Mouse (Mus musculus): ENCODE measurements at regions not wholly inside any gene's neighbourhood (a gene's known extent, or its start where the extent isn't known, plus 50 kb on each side); places are given as distances from the start of the nearest gene placed in this dataset.

- no peak overlapping the region for H3K27ac ChIP-seq (ENCODE audit: insufficient read depth, low read depth, low read length)
- no peak for TF ChIP-seq POLR2A (IDR thresholded peaks at IDR 0.05; ENCODE audit: low read depth, low read length)
- TF ChIP-seq CTCF (IDR thresholded peaks at IDR 0.05; ENCODE audit: extremely low read depth, insufficient read length, insufficient replicate concordance, low read depth, low read length): no peak
- H3K27me3 ChIP-seq (ENCODE audit: control insufficient read depth, insufficient read depth, low read length): no peaks in the 10 kb centered on the region
- H3K4me3 ChIP-seq (ENCODE audit: low read depth, low read length): no peak overlapping the region
- WGBS: 78% methylated on average over 3 of the region's 3 CpGs
- H3K4me1 ChIP-seq (ENCODE audit: control insufficient read depth, insufficient read depth, insufficient read length, low read length): no peaks in the 10 kb centered on the region
- no peaks in the 10 kb centered on the region for H3K36me3 ChIP-seq (ENCODE audit: control insufficient read depth, insufficient read depth, low read length)
Observed at GRCm38 (mm10) chr3:38233091-38233490, 251.6 kb downstream of the Ankrd50 start.

DNA sequence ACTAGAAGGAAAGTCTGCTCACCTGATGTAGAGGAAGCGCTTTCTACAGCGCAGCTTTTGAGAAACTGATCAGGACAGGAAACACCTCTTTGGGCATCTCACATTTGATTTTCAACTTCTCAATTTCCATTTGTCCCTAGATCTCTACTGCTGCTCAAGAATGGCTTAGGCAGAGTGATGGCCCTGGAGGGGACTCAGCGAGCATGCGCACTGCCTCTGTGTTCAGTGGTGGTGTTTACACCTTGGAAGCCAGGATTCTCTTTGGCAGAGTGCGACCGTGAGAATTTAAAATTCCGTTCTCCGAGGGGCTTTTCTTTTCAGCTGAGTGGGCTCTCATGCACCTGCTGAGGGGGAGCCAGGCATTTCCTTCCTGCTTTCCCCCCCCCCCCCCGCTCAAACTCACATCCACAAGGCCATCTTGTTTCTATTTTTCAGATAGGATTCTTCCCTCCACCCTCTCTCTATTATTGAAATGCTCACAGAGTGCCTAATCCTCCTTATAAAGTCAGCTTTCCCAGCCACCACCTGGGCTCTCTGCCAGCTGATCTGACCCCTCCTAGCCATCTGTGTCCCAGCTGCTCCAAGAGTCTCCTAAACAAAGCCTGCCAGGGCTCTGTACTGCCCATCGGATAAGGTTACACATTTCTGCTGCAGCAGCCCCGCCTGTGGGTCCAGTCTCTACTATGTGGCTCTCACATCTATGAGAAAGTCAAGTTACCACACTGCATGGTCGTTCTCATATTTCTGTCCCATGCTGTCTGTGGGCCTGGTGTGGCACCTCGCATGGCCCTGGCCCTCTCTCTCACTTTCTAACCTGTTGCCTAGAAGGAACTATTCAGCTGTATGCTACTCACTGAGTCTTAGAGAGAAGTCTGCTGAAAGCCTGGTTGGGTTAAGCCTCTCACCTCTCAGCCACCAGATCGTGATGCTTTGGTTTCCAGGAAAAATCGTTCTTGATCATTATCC lies 252.2 kb downstream of the Ankrd50 start:
- H3K4me1 ChIP-seq (ENCODE audit: control insufficient read depth, insufficient read depth, insufficient read length, low read length): no peaks in the 10 kb centered on the region
- no peaks in the 10 kb centered on the region for H3K27me3 ChIP-seq (ENCODE audit: control insufficient read depth, insufficient read depth, low read length)
- TF ChIP-seq POLR2A (IDR thresholded peaks at IDR 0.05; ENCODE audit: low read depth, low read length) (no peak), CTCF (IDR thresholded peaks at IDR 0.05; ENCODE audit: extremely low read depth, insufficient read length, insufficient replicate concordance, low read depth, low read length) (no peak)
- H3K36me3 ChIP-seq (ENCODE audit: control insufficient read depth, insufficient read depth, low read length): no peaks in the 10 kb centered on the region
- H3K27ac ChIP-seq (ENCODE audit: insufficient read depth, low read depth, low read length): no peak overlapping the region
- WGBS: 61% methylated on average over 15 of the region's 15 CpGs
- no peak overlapping the region for H3K4me3 ChIP-seq (ENCODE audit: low read depth, low read length)

DNA sequence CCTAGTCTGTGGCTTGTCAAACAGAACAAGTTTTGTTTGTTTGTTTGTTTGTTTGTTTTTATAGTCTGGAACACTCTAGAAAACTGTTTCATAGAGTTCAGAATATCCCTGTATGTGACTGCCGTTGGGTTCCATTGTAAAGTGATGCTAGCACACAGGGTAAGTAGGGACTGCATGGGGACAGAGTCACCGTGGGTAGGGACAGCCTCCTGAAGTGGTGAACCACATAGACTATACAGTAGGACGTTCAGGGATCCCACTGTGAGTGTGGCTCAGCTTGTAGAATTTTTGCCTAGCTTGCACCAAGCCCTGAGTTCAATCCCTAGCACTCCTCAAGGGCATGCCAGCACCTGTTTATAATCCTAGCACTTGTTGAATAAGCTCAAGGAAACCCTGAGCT lies 253.1 kb downstream of the Ankrd50 start:
- H3K36me3 ChIP-seq (ENCODE audit: control insufficient read depth, insufficient read depth, low read length): no peaks in the 10 kb centered on the region
- WGBS: 74% methylated on average over 3 of the region's 3 CpGs
- H3K4me3 ChIP-seq (ENCODE audit: low read depth, low read length): no peak overlapping the region
- H3K27ac ChIP-seq (ENCODE audit: insufficient read depth, low read depth, low read length): no peak overlapping the region
- H3K4me1 ChIP-seq (ENCODE audit: control insufficient read depth, insufficient read depth, insufficient read length, low read length): no peaks in the 10 kb centered on the region
- no peak for TF ChIP-seq POLR2A (IDR thresholded peaks at IDR 0.05; ENCODE audit: low read depth, low read length)
- no peak for TF ChIP-seq CTCF (IDR thresholded peaks at IDR 0.05; ENCODE audit: extremely low read depth, insufficient read length, insufficient replicate concordance, low read depth, low read length)
- H3K27me3 ChIP-seq (ENCODE audit: control insufficient read depth, insufficient read depth, low read length): no peaks in the 10 kb centered on the region

DNA sequence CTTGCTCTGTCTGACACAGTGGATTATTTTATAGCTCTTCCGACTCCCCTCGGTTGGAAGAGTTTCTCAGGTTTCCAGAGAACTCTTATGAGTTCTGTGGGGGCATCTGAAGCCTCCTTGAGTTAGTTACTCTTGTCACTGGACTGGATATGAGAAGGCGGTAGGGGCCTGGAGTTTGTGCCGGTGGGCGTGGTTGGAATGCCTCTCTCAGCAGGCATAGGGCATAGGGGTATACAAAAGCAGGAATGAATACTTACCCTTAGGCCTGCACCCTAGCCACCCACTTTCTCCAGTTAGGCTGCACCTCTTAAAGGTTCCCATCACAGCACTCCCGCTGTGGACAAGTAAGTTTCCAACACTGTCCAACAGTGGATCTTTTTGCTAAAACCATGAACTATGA lies 253.8 kb downstream of the Ankrd50 start:
- Histone ChIP-seq H3K4me3 (ENCODE audit: low read depth, low read length) (no peak overlapping the region), H3K4me1 (ENCODE audit: control insufficient read depth, insufficient read depth, insufficient read length, low read length) (no peaks in the 10 kb centered on the region), H3K27me3 (ENCODE audit: control insufficient read depth, insufficient read depth, low read length) (no peaks in the 10 kb centered on the region), H3K36me3 (ENCODE audit: control insufficient read depth, insufficient read depth, low read length) (no peaks in the 10 kb centered on the region), H3K27ac (ENCODE audit: insufficient read depth, low read depth, low read length) (no peak overlapping the region)
- TF ChIP-seq CTCF (IDR thresholded peaks at IDR 0.05; ENCODE audit: extremely low read depth, insufficient read length, insufficient replicate concordance, low read depth, low read length): no peak
- TF ChIP-seq POLR2A (IDR thresholded peaks at IDR 0.05; ENCODE audit: low read depth, low read length): no peak
- 81% methylated on average over 6 of the region's 6 CpGs for WGBS

DNA sequence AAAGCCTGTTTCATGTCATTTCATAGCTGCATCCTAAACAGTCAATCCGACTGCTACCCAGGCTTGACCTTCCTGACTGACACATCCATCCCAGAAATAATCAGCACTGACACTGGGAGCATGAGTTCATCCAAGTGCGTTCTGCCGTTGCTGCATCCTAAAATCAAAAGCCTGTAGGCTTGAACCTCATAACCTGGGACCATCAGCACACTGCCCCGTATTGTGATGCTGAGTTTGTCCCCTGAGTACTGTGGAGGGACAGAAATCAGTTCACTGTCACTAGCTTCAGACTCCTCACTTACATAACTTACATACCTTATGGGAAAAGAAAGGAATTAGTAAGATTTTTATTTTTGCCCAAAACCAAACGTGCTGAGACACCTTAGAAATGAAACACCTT lies 255.0 kb downstream of the Ankrd50 start:
- TF ChIP-seq CTCF (IDR thresholded peaks at IDR 0.05; ENCODE audit: extremely low read depth, insufficient read length, insufficient replicate concordance, low read depth, low read length) (no peak), POLR2A (IDR thresholded peaks at IDR 0.05; ENCODE audit: low read depth, low read length) (no peak)
- no peaks in the 10 kb centered on the region for H3K27me3 ChIP-seq (ENCODE audit: control insufficient read depth, insufficient read depth, low read length)
- no peaks in the 10 kb centered on the region for H3K36me3 ChIP-seq (ENCODE audit: control insufficient read depth, insufficient read depth, low read length)
- H3K4me3 ChIP-seq (ENCODE audit: low read depth, low read length): no peak overlapping the region
- 81% methylated on average over 5 of the region's 5 CpGs for WGBS
- no peaks in the 10 kb centered on the region for H3K4me1 ChIP-seq (ENCODE audit: control insufficient read depth, insufficient read depth, insufficient read length, low read length)
- H3K27ac ChIP-seq (ENCODE audit: insufficient read depth, low read depth, low read length): no peak overlapping the region

- TF ChIP-seq CTCF (IDR thresholded peaks at IDR 0.05; ENCODE audit: extremely low read depth, insufficient read length, insufficient replicate concordance, low read depth, low read length) (no peak), POLR2A (IDR thresholded peaks at IDR 0.05; ENCODE audit: low read depth, low read length) (no peak)
- no peak overlapping the region for H3K27ac ChIP-seq (ENCODE audit: insufficient read depth, low read depth, low read length)
- H3K27me3 ChIP-seq (ENCODE audit: control insufficient read depth, insufficient read depth, low read length): no peaks in the 10 kb centered on the region; the same call in 1 of the 2 replicates
- WGBS: 73% methylated on average over 10 of the region's 10 CpGs
- no peaks in the 10 kb centered on the region for H3K4me1 ChIP-seq (ENCODE audit: control insufficient read depth, insufficient read depth, insufficient read length, low read length)
- no peak overlapping the region for H3K4me3 ChIP-seq (ENCODE audit: low read depth, low read length)
- no peaks in the 10 kb centered on the region for H3K36me3 ChIP-seq (ENCODE audit: control insufficient read depth, insufficient read depth, low read length)
Observed at GRCm38 (mm10) chr3:38229051-38229450, 255.6 kb downstream of the Ankrd50 start.

DNA sequence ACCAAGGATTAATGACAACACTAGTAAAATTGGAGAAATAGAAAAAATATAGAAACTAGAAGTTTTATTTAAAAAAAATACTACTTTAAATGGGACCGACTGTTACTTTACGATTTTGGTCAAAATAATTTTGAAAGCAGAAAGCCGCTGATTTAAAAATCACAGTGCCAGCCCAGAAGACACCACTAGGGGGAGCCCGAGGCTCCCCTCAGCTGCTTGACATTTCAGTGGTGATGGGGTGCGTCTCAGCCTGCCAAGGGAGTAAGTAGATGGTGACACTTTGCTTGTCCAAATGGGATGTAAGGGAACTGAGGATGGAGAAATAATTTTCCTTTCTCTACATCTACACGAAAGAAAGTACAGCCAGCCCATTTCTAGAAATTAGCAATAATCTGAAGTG lies 257.0 kb downstream of the Ankrd50 start:
- 16% methylated on average over 6 of the region's 6 CpGs for WGBS

More for the DNA sequence above, 257.0 kb downstream of the Ankrd50 start:
- TF ChIP-seq POLR2A (IDR thresholded peaks at IDR 0.05; ENCODE audit: low read depth, low read length) (no peak), CTCF (IDR thresholded peaks at IDR 0.05; ENCODE audit: extremely low read depth, insufficient read length, insufficient replicate concordance, low read depth, low read length) (peak; percentile 99; the same call in 1 of the 2 replicates)
- H3K27me3 ChIP-seq (ENCODE audit: control insufficient read depth, insufficient read depth, low read length): no peaks in the 10 kb centered on the region; the same call in 1 of the 2 replicates
- H3K4me1 ChIP-seq (ENCODE audit: control insufficient read depth, insufficient read depth, insufficient read length, low read length): no peaks in the 10 kb centered on the region
- H3K4me3 ChIP-seq (ENCODE audit: low read depth, low read length): no peak overlapping the region
- H3K36me3 ChIP-seq (ENCODE audit: control insufficient read depth, insufficient read depth, low read length): no peaks in the 10 kb centered on the region
- H3K27ac ChIP-seq (ENCODE audit: insufficient read depth, low read depth, low read length): no peak overlapping the region
